Mouse (Mus musculus): ENCODE measurements at regions not wholly inside any gene's neighbourhood (a gene's known extent, or its start where the extent isn't known, plus 50 kb on each side); places are given as distances from the start of the nearest gene placed in this dataset.

- DNase-seq (ENCODE audit: low spot score in 2 of 2), result no peak
Observed at GRCm38 (mm10) chr6:67186537-67187274, 51.3 kb upstream of the Serbp1 start.

- no peak for DNase-seq (ENCODE audit: low spot score in 2 of 2)
Observed at GRCm38 (mm10) chr6:67184662-67185061, 53.3 kb upstream of the Serbp1 start.

- DNase-seq (ENCODE audit: low spot score in 2 of 2), result no peak
Observed at GRCm38 (mm10) chr6:67183481-67184215, 54.3 kb upstream of the Serbp1 start.

GRCm38 (mm10) chr6:67182453-67182852 lies 55.5 kb upstream of the Serbp1 start:
- no peak for DNase-seq (ENCODE audit: low spot score in 2 of 2)

- DNase-seq (ENCODE audit: low spot score in 2 of 2), result no peak
Observed at GRCm38 (mm10) chr6:67181459-67181858, 56.5 kb upstream of the Serbp1 start.

- no peak for DNase-seq (ENCODE audit: low spot score in 2 of 2)
Observed at GRCm38 (mm10) chr6:67179416-67179815, 58.6 kb upstream of the Serbp1 start.

- DNase-seq (ENCODE audit: low spot score in 2 of 2), result no peak
Observed at GRCm38 (mm10) chr6:67178531-67178930, 59.4 kb upstream of the Serbp1 start.

- no peak for DNase-seq (ENCODE audit: low spot score in 2 of 2)
Observed at GRCm38 (mm10) chr6:67178101-67178500, 59.9 kb upstream of the Serbp1 start.

GRCm38 (mm10) chr6:67170674-67170946 lies 67.4 kb upstream of the Serbp1 start:
- no peak for DNase-seq (ENCODE audit: low spot score in 2 of 2)

- DNase-seq (ENCODE audit: low spot score in 2 of 2), result peak in 1 of 2 experiments; percentile 41
Observed at GRCm38 (mm10) chr6:67169873-67170673, 67.9 kb upstream of the Serbp1 start.

- DNase-seq (ENCODE audit: low spot score in 2 of 2), result no peak
Observed at GRCm38 (mm10) chr6:67168803-67169202, 69.2 kb upstream of the Serbp1 start.

- no peak for DNase-seq (ENCODE audit: low spot score in 2 of 2)
Observed at GRCm38 (mm10) chr6:67168031-67168777, 69.8 kb upstream of the Serbp1 start.

GRCm38 (mm10) chr6:67165091-67165490 lies 72.9 kb upstream of the Serbp1 start:
- no peak for DNase-seq (ENCODE audit: low spot score in 2 of 2)

GRCm38 (mm10) chr6:67163947-67164346 lies 74.0 kb upstream of the Serbp1 start:
- no peak for DNase-seq (ENCODE audit: low spot score in 2 of 2)

- DNase-seq (ENCODE audit: low spot score in 2 of 2), result no peak
Observed at GRCm38 (mm10) chr6:67162814-67163213, 75.2 kb upstream of the Serbp1 start.

- peak; percentile 17 to 42 for DNase-seq (ENCODE audit: low spot score in 2 of 2)
Observed at GRCm38 (mm10) chr6:67161610-67162009, 76.4 kb upstream of the Serbp1 start.

GRCm38 (mm10) chr6:67160564-67160963 lies 77.4 kb upstream of the Serbp1 start:
- DNase-seq (ENCODE audit: low spot score in 2 of 2), result no peak

GRCm38 (mm10) chr6:67159726-67160523 lies 78.1 kb upstream of the Serbp1 start:
- DNase-seq (ENCODE audit: low spot score in 2 of 2), result no peak

- no peak for DNase-seq (ENCODE audit: low spot score in 2 of 2)
Observed at GRCm38 (mm10) chr6:67159224-67159623, 78.8 kb upstream of the Serbp1 start.

GRCm38 (mm10) chr6:67158765-67159164 lies 79.2 kb upstream of the Serbp1 start:
- peak; percentile 75 to 85 for DNase-seq (ENCODE audit: low spot score in 2 of 2)

GRCm38 (mm10) chr6:67152845-67153468 lies 85.0 kb upstream of the Serbp1 start:
- DNase-seq (ENCODE audit: low spot score in 2 of 2), result no peak
